In the genomic region with DNA sequence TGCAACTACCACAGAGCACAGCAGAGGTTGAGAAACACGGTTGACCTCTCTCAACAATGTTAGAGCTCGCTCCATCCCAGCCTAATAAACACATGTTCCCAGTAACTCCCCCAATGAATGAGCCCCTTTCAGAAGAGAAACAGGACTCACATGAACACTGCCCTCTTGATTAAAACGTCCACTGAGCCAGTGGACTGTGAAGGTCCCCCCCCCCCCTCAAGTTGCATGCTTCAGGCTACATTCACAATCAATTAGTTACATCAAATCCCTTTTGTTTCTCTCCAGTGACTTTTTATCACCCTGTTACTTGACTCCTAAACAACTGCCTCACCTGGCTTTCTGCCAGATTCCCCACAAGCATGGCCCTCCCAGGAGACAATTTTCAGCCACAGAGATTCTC, we compare ENCODE assay signal across 10 mouse cellular contexts. TPM values are rescaled to one million over a fixed set of nuclear protein-coding genes. Genes with fewer than 3 reads are reported as not detected.
DNase-seq lines count a peak whose midpoint lies in the region; ATAC-seq lines count a peak whose summit lies in the region.
"Had no signal": no experiment of that assay in that cellular context is flagged by ENCODE, and none has a peak within 500 bp of the region (broad histone marks: within the 10 kb centered on the region; RNA-seq: fewer than 3 reads in every experiment).

No protein-coding gene starts in this region.

- DNase-seq in kidney, postnatal 14 days, result peak; percentile 16
- no peak for DNase-seq in kidney, adult 9 months
- peak; percentile 16 for DNase-seq in embryo, embryonic 9.5 days (ENCODE audit: extremely low spot score)
- no peak for DNase-seq in left cerebral cortex, postnatal 36 days (ENCODE audit: low spot score in 2 of 2)

- peaks cover 3% of the 10 kb centered on the region; the same call in 1 of the 2 replicates for H3K9me3 ChIP-seq in hindbrain, embryonic 13.5 days
- no peaks in the 10 kb centered on the region for H3K9me3 ChIP-seq in neural tube, embryonic 13.5 days
- H3K9me3 ChIP-seq: lung, embryonic 15.5 days had no signal

- 10% methylated on average over 3 of the region's 3 CpGs for WGBS in hindbrain, embryonic 13.5 days
- WGBS in neural tube, embryonic 13.5 days, result 4% methylated on average over 3 of the region's 3 CpGs

- no peak overlapping the region for H3K4me2 ChIP-seq in hindbrain, embryonic 13.5 days
- H3K4me2 ChIP-seq in neural tube, embryonic 13.5 days, result no peak overlapping the region
- H3K4me2 ChIP-seq: lung, embryonic 15.5 days had no signal

- no peaks in the 10 kb centered on the region for H3K36me3 ChIP-seq in hindbrain, embryonic 13.5 days
- no peaks in the 10 kb centered on the region for H3K36me3 ChIP-seq in neural tube, embryonic 13.5 days
- H3K36me3 ChIP-seq: lung, embryonic 15.5 days had no signal

- H3K4me3 ChIP-seq in hindbrain, embryonic 13.5 days, result no peak overlapping the region
- no peak overlapping the region for H3K4me3 ChIP-seq in neural tube, embryonic 13.5 days
- H3K4me3 ChIP-seq: lung, embryonic 15.5 days had no signal

- H3K27me3 ChIP-seq in hindbrain, embryonic 13.5 days, result peaks cover 8% of the 10 kb centered on the region; the same call in 1 of the 2 replicates
- H3K27me3 ChIP-seq in neural tube, embryonic 13.5 days, result no peaks in the 10 kb centered on the region
- H3K27me3 ChIP-seq: lung, embryonic 15.5 days had no signal

- H3K27ac ChIP-seq in hindbrain, embryonic 13.5 days, result 0 out of 2 replicates have a peak overlapping the region, but pooled peaks have one; percentile 30
- 0 out of 2 replicates have a peak overlapping the region, but pooled peaks have one; percentile 24 for H3K27ac ChIP-seq in neural tube, embryonic 13.5 days (replicated peaks)
- H3K27ac ChIP-seq: lung, embryonic 15.5 days had no signal

- peak; percentile 93 for ATAC-seq in hindbrain, embryonic 13.5 days (ENCODE audit: low FRiP score)
- ATAC-seq in neural tube, embryonic 13.5 days (ENCODE audit: low read depth), result peak; percentile 93
- no peak for ATAC-seq in megakaryocyte-erythroid progenitor cell, adult 5-6 weeks (replicated peaks; ENCODE audit: low FRiP score, low TSS enrichment, poor library complexity, severe bottlenecking)

- H3K9ac ChIP-seq in hindbrain, embryonic 13.5 days, result no peak overlapping the region
- H3K9ac ChIP-seq in neural tube, embryonic 13.5 days, result no peak overlapping the region
- H3K9ac ChIP-seq: lung, embryonic 15.5 days had no signal

- intact Hi-C loops in left cerebral cortex, postnatal 36 days (cut with DNase I), result no loop called here

- peaks cover 12% of the 10 kb centered on the region for H3K4me1 ChIP-seq in hindbrain, embryonic 13.5 days (replicated peaks)
- H3K4me1 ChIP-seq in neural tube, embryonic 13.5 days (replicated peaks), result peaks cover 19% of the 10 kb centered on the region

RNA-seq across cellular contexts. Expression of gene Hmcn1, which starts 43.2 kb away (rescaled TPM):
- polyA plus RNA-seq in hindbrain, embryonic 13.5 days (2015; fragmentation: Nextera tagmentation; extraction: Ambion mirVana), result 2.6 and 2.9 TPM in 2 replicates
- polyA plus RNA-seq in neural tube, embryonic 13.5 days (2015; fragmentation: Nextera tagmentation; extraction: Ambion mirVana), result 2.5 and 4.7 TPM in 2 replicates
- total RNA-seq in megakaryocyte-erythroid progenitor cell, adult 5-6 weeks (2014; fragmentation: Nextera tagmentation), result 0.02 TPM in 1 of 2 replicates, not detected in the other
- not detected in 2 replicates for total RNA-seq in megakaryocyte-erythroid progenitor cell, adult 5-6 weeks (2017)
- 1 to 10 TPM; 1.9 to 2.2 TPM for total RNA-seq in left cerebral cortex, postnatal 36 days (2021)
- total RNA-seq: common myeloid progenitor, adult 5-6 weeks; MEL had no signal

Comparison
In these comparisons a context has a peak if more than half of its experiments do, and no peak if none do; other contexts are left out.
1. DNase-seq: peak in kidney, postnatal 14 days (single experiment) and embryo, embryonic 9.5 days (single experiment); none in kidney, adult 9 months (single experiment) and left cerebral cortex, postnatal 36 days (0 of 2).